Mouse (Mus musculus) kidney, adult 2 months (tissue): ENCODE data around the gene Cdk5rap2.

Experiments
- CTCF ChIP-seq: fragments of 200-500 bp; conservative IDR thresholded peaks from 2 replicates; pipeline ENCODE4 v1.5.1; 2011; ENCODE audit warnings: low read depth, mild to moderate bottlenecking, control low read depth, low read length, moderate library complexity, mixed read lengths; ENCODE audit not compliant: insufficient read depth, insufficient read length
- POLR2A ChIP-seq: fragments of 200-500 bp; IDR thresholded peaks from one replicate; pipeline ENCODE4 v1.6.1; 2011; ENCODE audit warnings: low read depth, low read length, control low read depth

DNA sequence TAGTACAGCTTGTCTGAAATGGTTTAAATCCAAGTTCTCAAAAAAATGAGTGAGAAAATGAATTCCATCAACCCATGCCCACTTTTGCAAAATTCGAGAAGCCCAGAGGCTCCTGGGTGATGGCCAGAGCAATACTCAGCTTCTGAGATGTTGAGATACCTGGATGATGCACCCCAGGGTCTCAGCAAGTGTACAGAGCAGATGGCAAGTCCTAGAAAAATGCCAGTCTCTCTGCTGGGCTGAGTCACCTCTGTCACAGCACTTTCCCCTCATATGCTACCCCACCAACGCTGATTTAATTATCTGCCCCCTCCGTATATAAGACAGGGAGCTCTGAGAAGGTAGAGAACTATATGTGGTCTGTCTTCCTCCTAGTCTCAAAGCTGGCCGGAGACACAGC is 137.3 kb downstream of the Cdk5rap2 start:
- TF ChIP-seq CTCF (no peak), POLR2A (no peak)
